Mouse (Mus musculus): Measurements from ENCODE around the gene Nos1ap.
A peak's percentile ranks its signal among the peaks of the same experiment; 100 is the strongest.

Nos1ap gene

GRCm38 (mm10) chr1:170466099-170467009, 123.3 kb downstream of the Nos1ap start:
- no peak for DNase-seq (ENCODE audit: low read depth, low spot score)

- DNase-seq (ENCODE audit: low read depth, low spot score) = no peak
These were observed 127.5 kb downstream of the Nos1ap start for GRCm38 (mm10) chr1:170462140-170462539.

- DNase-seq (ENCODE audit: low read depth, low spot score) = no peak
These were observed 129.6 kb downstream of the Nos1ap start for GRCm38 (mm10) chr1:170459896-170460602.

- no peak for DNase-seq (ENCODE audit: low read depth, low spot score)
These were observed 132.0 kb downstream of the Nos1ap start for GRCm38 (mm10) chr1:170457673-170458072.

GRCm38 (mm10) chr1:170455910-170456700, 133.6 kb downstream of the Nos1ap start:
- DNase-seq (ENCODE audit: low read depth, low spot score) = no peak

GRCm38 (mm10) chr1:170455387-170455786, 134.3 kb downstream of the Nos1ap start:
- no peak for DNase-seq (ENCODE audit: low read depth, low spot score)

- DNase-seq (ENCODE audit: low read depth, low spot score) = no peak
These were observed 136.2 kb downstream of the Nos1ap start for GRCm38 (mm10) chr1:170453455-170453854.

GRCm38 (mm10) chr1:170448244-170448643, 141.4 kb downstream of the Nos1ap start:
- DNase-seq (ENCODE audit: low read depth, low spot score) = peak; percentile 37

- no peak for DNase-seq (ENCODE audit: low read depth, low spot score)
These were observed 144.2 kb downstream of the Nos1ap start for GRCm38 (mm10) chr1:170445458-170445857.

- no peak for DNase-seq (ENCODE audit: low read depth, low spot score)
These were observed 149.3 kb downstream of the Nos1ap start for GRCm38 (mm10) chr1:170440367-170440766.

GRCm38 (mm10) chr1:170438471-170439151, 151.1 kb downstream of the Nos1ap start:
- DNase-seq (ENCODE audit: low read depth, low spot score) = peak; percentile 39

- DNase-seq (ENCODE audit: low read depth, low spot score) = no peak
These were observed 155.5 kb downstream of the Nos1ap start for GRCm38 (mm10) chr1:170434146-170434545.

GRCm38 (mm10) chr1:170433661-170434060, 156.0 kb downstream of the Nos1ap start:
- no peak for DNase-seq (ENCODE audit: low read depth, low spot score)

- no peak for DNase-seq (ENCODE audit: low read depth, low spot score)
These were observed 157.4 kb downstream of the Nos1ap start for GRCm38 (mm10) chr1:170432288-170432687.

- DNase-seq (ENCODE audit: low read depth, low spot score) = no peak
These were observed 158.3 kb downstream of the Nos1ap start for GRCm38 (mm10) chr1:170431312-170431711.

GRCm38 (mm10) chr1:170430660-170431059, 159.0 kb downstream of the Nos1ap start:
- no peak for DNase-seq (ENCODE audit: low read depth, low spot score)

- DNase-seq (ENCODE audit: low read depth, low spot score) = no peak
These were observed 160.0 kb downstream of the Nos1ap start for GRCm38 (mm10) chr1:170429656-170430055.

- DNase-seq (ENCODE audit: low read depth, low spot score) = no peak
These were observed 161.5 kb downstream of the Nos1ap start for GRCm38 (mm10) chr1:170428141-170428540.

- peak; percentile 61 for DNase-seq (ENCODE audit: low read depth, low spot score)
These were observed 165.3 kb downstream of the Nos1ap start for GRCm38 (mm10) chr1:170424258-170424889.

- DNase-seq (ENCODE audit: low read depth, low spot score) = no peak
These were observed 166.6 kb downstream of the Nos1ap start for GRCm38 (mm10) chr1:170423048-170423447.

- no peak for DNase-seq (ENCODE audit: low read depth, low spot score)
These were observed 167.5 kb downstream of the Nos1ap start for GRCm38 (mm10) chr1:170422188-170422587.

Measured in mesoderm, embryonic 11.5 days (tissue).